Mouse (Mus musculus) kidney, postnatal 14 days (tissue): Measurements from ENCODE around the gene Zic1.

ENCODE experiments used
- DNase-seq: peaks from one replicate; pipeline ENCODE4 v3.0.0; 2022; ENCODE audit warnings: mixed read lengths

The Zic1 gene

DNA sequence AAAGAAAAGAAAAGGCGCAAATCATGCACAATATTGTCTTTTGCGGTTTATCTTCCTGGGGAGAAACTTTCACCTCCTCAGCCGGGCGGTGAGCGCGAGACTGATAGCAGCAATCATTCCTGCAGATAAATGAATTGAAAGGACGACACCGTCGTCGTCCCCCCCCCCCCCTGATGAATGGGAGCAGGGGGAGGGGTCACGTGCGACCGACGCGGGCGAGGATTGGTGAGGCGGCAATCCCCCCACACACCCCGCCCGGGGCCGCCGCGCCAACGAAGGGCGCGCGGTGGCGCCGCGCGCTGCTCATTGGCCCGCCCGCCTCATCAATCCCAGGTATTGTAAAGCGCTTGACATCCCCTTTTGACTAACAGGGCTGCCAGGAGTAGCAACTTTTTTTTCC lies at the start of gene Zic1:
Gene Zic1 (minus strand): TSS at position 147 of the 400 bp plus-strand sequence.
- DNase-seq, result no peak

DNA sequence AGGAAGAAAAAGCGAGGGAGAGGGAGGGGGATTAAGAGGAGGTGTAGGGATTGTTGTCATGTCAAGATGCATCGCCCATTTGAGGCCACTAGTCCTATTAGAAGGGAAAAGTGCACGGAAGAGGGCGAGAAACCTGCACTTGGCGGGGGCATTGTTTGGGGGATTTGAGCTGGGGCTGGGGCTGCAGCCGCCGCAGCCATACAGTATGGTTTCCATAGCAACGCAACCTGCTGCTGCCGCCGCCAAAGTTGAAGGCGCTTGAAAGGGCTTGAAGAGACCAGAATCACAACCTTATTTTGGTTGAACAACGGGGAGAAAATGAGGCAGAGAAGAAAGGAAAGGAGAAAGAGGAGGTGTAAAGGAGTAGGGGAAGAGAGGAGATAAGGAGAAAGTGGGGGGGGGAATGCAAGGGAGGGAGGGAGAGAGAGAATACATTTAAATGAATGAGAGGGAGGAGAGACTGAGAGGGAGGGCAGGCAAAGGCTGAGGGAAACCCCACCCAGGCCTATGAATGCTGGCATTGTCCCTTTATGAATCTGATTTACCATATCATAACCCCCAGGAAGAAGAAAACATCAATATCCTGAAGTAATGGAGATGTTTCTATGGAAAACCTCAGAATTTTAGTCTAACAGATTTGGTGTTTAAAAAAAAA lies 48.5 kb upstream of the Zic1 start:
- DNase-seq, result no peak

DNA sequence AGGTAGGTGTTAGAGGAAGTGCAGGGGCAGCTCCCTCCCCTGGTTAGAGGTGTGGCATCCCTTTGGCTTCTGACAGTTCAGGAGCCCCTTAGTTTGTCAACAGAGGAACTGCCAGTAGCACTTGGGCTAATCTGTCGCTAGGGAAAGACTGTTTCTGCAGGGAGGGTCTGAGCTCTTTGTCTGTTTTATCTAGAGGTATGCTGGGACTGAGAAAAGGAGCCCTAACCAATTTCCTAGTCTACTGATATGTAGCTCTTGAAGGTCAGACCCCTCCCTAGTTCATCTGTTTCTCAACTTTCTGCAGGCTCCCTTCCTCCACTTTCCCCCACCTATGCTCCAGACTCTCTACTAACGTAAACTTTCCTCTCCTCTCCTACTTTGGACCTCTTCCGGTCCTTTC lies 44.2 kb upstream of the Zic1 start:
- no peak for DNase-seq

DNA sequence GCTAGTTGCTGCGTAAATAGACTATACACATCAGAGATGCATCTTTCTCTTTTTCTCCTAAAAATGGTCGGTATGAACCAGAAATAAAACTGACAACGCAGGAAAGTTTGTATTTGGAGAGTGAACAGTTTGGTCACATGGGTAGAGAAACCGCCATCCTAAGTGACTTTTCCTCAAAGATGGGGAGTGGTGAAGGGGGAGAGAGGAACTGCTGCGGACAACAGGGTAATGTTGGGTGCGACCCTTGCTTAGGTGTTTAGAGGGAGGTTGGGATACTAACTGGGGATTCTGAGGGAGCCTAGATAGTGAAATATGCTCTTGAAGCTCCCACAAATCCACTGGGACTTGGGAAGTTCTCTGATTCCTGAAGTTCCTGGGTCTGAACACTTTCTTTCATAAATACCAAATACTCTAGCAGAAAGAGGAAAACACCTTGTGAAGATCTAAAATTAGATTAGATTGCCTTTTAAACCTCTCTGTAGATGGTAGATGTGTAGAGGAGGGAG lies 40.7 kb upstream of the Zic1 start:
- DNase-seq, result no peak

DNA sequence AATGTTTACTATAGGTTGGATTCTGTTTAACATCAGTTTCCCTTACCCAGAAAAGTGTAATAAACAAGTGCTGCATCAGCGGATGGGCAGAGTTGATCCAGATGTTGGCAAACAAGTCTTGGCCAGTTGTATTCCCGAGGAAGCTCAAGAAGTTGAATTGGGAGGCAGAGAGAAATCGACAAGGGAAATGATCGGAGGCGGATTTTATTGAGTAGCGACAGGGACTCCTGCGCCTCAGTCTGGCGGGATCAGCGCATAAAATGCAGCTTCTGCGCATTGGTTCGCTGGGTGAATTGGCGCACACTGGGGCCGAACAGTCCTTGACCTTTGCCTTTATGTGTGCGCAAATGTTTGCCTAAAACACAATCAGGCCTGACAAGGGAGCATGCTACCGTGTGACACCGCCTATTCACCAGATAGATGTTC lies 40.2 kb upstream of the Zic1 start:
- DNase-seq, result no peak

DNA sequence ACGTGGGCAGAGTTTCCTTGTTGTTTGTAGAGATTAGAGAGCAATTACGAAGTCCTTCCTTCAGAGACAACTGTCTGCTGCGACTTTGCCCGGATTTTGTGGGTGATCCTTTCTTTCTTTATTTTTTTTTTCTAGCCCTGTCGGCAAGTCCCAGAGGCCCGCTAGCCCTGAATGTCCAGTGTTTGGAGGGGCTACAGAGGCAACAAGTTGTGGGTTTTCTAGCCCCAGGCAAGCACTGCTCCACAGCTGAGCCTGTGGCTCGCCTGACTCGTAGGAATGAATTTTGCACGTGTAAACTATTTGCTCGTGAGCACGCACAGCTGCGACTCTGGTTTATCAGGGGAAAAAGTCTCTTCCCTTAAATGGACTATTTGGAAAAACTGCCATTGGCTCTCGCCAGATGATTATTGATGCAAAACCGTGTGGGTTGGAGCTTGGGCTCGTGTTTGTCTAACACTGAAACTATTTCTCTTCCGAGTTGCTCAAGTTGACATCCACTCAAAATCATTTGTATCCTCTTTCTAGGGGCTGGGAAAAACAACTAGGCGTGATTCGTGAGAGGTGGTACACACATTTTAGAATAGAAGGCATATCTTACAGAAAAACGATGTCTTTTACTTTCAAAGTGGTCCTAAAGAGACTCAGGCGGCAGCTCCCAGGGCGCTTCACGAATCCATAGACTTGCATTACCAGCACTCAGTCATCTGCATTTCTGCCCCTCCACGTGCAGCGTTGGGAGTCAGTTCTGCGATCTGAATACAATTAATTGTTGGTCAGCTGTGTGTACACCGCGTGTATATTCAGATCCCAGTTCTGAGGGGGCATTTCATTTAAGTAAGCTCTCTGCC lies 39.5 kb upstream of the Zic1 start:
- DNase-seq, result no peak

DNA sequence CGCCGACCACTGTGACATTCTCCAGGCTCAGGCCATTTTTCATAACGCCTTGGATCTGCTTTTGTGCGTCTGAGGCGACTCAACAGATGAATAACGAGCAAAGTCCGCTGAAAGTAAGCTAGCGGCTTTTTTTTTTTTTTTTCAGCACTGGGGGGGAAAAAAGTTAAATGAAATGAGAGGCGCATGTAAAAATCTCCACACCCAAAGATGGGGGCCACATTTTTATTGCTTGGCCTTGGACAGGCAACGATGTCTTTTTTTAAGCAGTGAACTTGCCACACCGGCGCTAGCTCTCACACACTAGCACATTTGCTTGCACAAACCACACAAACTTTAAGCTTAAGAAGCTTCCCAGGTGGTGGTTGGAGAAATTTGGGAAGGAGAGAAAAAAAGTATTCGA lies 38.6 kb upstream of the Zic1 start:
- no peak for DNase-seq

DNA sequence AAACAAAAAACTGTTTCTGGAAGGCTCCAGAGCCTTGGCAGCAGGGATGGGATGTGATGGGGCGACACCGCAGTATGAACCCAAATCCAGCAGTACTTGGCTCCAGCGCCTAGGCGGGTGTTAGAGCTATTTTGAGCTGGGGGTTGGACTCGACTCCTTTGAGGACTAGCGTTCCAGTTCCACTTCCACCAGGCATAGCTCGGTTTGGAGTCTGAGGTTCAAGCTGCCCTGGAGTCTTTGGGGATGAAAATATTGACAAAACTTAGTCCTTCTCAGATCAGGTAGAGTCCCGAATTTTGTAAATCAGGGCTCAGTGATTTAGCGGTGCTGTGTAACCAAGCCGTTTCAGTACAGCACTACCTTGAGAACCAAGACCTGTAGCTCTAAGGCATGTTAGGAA lies 35.9 kb upstream of the Zic1 start:
- no peak for DNase-seq

DNA sequence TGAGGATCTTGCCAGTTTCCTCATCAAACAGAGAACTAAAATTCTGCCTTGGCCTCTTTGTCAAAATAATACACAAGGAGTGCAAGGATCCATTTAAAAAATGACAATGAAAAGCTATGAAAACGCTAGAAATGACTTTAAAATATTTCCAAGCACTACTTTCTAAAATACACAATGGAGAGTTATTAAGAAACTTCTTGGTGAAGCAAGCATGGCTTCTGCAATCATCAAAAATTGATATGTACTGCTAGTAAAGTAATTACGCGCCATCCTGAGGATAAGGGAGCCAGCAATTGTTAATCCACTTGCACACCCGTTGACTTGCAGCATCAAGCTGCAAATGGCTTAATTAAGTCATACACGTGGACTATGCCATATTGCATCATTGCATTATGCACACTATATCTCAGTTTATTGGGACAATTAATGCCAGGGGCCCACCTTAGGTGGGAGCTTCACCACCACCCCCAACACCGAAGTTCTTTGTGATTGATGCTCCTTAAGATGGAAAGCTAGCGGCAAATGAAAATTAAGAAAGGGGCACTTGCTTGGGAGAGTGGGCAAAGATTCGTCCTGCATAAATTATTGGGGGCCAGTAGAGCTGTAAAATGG lies 35.0 kb upstream of the Zic1 start:
- no peak for DNase-seq

DNA sequence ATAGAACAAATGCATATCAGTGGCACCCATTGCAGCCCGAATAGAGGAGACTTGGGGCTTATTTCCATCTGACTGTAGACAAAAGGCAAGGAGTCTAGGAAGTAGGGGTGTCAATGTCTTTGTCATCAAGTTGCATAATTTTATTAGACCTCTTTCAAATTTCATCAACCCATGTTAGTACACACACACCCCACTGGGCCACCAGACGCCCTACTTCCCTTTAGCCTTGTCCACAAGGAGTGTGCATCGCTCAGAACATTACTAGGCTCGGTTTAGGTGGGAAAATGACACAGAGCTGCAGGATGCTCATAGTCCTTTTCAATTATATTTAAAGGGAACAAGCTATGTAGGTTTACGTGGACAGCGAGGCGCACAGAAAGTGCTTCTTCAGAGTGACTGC lies 34.4 kb upstream of the Zic1 start:
- DNase-seq, result no peak

DNA sequence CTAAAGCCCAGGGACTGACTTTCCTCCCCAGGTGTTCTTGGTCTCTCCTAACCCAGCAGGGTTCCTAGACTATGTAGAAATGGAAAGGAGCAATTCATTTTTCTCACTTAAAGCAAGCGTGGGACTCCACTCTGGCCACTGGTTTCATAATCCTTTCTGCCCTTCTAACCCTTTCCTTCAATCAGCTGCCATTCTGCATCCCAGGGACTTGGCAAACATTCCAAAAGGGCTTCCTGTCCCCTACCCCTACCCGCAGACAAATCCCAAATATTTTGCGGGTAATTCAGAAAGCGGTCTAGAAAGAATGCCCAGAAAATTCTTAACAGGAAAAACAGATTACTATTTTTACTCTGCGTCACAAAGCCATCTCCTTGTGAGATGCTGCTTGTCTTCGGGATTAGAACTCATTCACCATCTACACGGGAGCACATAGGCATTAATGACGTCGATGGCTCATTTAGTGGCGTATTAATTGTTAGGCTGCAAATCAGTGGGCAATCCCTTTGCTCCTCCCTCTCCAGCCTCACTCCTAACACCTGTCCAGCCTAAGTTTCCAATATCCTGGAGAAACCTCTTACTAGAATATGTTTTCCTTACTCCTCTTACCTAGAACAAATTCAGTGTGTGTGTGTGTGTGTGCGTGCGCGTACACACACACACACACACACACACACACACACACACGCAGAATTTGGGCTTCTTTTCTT lies 29.6 kb upstream of the Zic1 start:
- no peak for DNase-seq

DNA sequence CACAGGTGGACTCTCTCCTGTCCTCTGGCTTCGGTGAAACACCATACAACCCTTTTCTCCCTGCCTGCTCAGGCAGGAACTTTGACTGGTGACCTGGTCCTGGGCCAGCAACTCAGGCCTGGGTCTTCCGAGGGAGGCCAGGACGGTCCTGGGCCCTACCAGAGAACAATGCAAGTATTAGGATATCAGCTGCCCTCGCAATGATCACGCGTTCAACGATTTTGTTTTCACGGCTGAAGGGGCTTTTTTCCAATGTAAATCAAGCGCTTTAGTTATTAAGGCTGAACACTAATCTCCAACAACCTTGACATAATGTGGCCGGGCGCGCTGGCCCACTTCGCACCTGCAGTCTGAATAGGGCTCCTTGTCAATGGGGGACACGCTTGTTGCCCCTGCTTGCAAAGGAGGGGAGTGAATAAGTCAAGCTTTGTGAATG lies 28.6 kb upstream of the Zic1 start:
- DNase-seq, result no peak

DNA sequence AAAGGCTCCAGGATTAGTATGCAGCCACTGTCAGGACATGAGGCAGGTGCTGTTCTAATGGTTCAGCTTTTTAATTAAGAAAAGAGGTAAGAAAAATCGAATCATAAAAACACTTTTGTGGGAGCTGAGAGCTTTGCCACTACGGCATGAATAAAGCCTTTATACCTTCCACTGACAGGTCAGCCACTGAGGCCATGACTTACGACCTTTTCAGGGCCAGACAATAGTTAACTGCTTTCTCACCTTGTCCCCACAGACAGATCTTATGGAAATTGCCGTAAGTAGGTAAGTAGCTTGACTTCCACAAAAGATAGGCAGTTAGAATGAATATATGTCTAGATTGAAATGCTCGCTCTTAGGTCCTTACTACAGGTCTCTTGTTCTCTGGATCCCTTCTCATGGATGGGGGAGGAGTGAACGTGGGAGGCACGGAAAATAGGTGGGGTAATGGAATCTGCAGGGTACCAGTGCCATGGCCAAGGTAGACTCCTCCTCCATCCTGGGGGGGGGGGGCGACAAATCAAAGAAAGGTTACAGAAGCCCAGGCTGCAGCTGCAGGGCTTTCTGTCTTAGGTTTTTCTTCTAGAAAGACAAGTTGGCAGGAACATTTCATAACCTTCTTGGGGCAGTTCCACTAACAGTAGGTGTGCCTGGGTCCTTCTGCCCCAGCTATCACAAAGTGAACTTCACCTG lies 27.9 kb upstream of the Zic1 start:
- DNase-seq, result no peak

DNA sequence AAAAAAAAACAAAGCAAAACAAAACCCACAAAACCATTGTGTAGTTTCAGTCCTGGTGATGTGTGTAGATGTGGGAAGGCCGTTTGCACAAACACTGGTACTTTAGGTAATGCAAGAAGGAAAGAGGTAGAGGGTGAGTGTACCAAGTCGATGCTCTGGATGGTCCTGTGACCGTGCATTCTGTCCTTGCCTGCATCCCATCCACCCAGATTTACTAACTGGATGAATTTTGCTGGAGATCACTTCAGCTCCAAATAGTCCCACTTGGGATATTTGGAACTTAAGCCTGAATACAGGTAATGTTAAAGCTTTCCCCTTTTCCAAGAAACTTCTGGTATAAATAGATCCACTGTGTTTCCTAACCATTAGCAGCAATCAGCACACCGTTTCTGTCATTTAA lies 22.6 kb upstream of the Zic1 start:
- no peak for DNase-seq

DNA sequence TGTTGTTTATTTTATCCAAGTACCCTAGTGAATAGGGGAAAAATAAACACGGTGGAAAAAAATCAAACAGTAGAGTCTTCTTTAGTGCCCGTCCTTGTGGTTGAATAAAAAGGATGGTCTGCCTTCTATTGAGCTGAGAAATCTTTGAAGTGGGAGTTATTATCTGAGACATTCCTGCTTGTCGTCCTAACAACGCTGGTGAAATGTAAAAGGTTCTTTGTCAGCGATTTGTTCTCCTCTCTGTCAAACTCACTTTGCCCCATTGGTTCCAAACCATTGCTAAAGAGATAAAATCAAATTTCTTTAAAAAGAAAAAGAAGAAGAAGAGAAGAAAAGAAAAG lies 22.1 kb upstream of the Zic1 start:
- no peak for DNase-seq

DNA sequence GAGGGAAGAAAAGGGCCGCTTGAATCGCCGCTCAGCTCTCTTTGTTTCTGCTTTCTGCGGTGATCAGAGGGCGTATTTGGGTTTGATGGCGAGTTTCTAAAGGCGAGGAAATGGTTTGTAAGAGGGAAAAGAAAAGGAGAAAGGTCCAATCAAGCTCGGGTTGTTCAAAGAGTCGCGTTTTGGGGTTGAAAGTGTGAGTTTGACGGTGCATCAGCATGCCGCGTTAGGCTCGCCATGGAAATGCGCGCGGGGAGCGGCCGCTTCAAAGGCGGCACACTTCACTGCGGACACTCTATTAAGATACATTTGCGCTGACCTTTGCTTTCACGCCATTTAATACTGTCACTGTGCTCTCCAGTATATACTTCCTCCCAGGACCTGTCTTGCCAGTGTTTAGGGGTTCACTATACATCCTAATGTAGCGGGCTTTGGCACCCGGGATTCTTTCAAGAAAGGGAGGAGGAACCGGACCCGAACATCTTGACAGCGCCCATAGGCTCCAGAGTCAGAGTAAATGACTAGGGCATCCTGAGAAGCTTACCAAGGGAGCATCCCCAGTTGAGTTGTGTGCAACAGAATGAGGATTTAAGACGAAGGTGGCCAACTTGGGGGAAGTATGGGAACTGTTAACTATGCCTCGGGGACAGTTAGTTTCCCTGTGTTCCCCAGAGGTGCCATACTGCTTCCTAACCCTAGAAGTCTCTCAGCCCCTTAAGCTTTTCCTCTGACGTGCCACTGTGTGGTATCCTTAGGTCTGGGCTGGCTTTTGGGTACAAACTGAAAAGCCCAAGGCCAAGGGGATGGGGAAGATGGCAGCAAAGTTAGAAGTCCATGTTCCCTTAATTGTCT lies 21.5 kb upstream of the Zic1 start:
- DNase-seq, result no peak

DNA sequence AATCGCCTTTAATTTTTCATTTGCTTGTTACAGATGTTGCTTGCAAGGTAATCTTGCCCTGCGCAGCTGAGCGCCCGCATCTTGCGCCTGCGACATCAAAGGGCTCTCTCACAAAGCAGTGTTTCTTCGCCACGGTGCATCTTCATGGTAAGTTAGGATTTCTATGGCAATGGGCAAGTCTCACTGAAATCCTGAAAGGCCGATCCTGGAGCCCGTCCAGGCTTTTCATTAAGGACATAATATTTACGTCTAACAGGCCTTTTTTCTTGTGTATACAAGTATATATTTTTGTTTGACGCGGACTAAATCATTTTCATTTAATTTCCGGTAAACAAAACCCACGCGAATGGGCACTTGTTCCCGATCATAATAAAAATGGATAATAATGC lies 20.9 kb upstream of the Zic1 start:
- no peak for DNase-seq

DNA sequence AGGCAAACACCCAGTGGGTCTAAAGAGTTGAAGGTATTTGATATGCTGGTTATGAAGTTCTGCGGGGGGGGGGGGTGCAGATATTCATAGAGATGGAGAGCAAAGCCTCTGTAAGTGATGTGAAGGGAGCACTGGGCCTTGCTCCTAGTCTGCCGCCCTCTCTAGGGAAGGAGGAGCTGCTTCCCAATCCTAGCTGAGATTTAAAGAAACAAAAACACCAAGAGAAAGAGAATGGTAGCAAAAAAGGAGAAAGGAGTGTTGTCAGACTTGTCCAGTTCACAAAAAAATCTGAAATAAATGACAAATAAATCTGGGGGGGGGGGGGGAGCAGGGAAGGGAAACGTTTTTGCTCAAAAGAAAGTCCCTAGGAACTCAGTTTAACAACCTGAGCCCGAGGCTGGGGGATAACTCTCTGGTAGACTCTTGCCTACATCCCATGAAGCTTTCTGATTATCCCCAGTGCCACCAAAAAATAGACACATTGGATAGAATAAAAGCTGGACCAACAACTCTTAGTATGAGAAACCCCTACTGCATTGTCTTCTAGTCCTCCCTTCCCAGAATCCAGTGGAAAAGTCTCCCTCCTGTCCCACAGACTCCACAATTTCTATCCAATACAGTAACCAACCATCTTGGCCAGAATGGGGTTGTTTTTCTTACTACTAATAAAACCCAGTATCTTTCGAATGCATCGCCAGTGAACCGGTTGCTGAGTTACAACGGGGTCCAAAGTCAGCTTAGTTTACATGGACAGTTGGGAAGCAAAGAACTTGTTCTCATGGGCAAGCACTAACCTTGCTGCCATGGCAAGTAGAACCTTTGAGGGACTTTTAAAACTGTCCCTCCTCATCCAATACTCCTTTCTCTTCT lies 20.2 kb upstream of the Zic1 start:
- DNase-seq, result no peak

DNA sequence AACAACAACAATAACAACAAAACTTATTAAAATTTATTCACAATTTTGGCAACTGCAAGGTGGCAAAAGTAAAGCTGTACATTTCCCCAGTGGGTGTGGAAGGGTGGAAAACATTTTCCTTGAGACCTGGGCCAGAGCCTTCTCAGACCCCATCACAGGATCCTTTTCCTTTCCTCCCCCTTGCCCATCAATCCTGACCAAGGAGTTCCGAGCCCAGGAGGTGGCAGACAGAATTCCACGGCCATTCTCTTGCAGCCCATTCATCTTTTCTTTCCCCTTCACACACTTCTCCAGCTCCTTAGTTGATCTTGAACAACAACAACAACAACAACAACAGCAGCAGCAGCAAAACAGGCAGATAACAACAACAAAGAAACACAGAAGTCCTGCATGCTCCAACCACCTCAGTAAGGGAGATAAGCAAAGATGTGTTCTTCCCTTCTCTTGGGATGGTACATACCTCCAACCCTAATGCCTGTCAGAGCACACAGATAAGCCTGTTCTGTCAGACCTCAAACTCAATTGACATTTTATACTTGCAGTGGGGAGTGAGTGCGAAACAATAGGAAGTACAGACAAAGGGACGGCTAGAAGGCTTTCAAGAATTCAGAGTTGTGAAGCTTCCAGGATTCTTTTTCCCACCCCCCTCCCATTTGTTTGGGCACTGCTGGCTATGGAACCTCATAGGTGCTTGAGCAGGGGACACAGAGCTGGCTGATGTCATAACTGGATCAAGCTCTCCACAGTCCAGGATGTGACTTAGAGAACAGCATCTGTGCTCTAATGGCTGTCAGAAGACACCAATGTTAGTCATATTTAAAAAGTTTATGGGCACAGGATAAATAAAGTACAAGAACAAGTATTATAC lies 19.3 kb upstream of the Zic1 start:
- no peak for DNase-seq

DNA sequence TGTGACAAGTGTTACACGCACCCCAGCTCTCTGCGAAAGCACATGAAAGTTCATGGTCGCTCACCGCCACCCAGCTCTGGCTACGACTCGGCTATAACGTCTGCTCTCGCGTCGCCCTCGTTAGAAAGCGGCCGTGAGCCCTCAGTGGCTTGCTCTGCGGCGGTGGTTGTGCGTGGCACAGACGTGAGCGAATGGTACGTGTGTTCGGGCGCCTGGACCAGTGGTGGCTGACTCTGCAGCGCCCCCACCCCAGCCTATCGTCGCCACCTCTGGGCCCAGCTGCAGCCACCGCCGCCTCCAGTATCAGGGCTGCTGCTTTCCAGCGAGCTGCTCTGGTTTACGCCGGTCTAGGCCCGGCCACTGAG lies 18.5 kb upstream of the Zic1 start:
- no peak for DNase-seq
